Mouse (Mus musculus): ENCODE results near the gene Gdf10. TPM values are rescaled to one million over a fixed set of nuclear protein-coding genes. Genes with fewer than 3 reads are reported as not detected.

The Gdf10 gene
- polyA plus RNA-seq, 1 experiment, result not detected

DNA sequence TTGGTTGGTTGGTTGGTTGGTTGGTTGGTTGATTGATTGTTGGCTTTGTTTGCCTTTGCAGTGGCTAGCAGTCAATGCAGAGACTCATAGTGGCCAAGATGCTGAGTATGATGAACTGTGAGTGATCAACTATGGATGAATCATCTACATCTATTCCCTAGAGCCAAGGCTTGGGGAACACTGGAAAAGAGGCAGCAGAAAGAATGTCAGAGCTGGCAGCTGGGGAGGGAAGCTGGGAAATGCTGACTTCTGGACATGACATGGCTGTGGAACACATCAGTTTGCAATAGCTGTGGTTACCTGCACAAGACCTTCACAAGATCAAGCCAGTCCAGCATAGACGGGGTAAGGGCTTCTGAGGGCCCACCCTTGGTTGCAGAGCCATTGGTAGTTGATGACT, 20.2 kb upstream of the Gdf10 start:
- TF ChIP-seq EP300 (IDR thresholded peaks at IDR 0.05; ENCODE audit: insufficient read depth, low read depth, low read length) (no peak), CTCF (IDR thresholded peaks at IDR 0.05; ENCODE audit: low read depth, low read length) (no peak), POLR2A (IDR thresholded peaks at IDR 0.05; ENCODE audit: insufficient read depth, low read length) (no peak)
- H3K4me1 ChIP-seq (ENCODE audit: control insufficient read depth, insufficient read depth, low read length), result no peaks in the 10 kb centered on the region
- H3K4me3 ChIP-seq (ENCODE audit: low read depth, low read length), result no peak overlapping the region
- no peak overlapping the region for H3K27ac ChIP-seq (ENCODE audit: insufficient read depth, low read length)
- H3K36me3 ChIP-seq (ENCODE audit: control insufficient read depth, insufficient read depth, low read length, poor library complexity, severe bottlenecking), result no peaks in the 10 kb centered on the region
- H3K9me3 ChIP-seq (replicated peaks; ENCODE audit: control insufficient read depth, insufficient read depth, low read length, poor library complexity, severe bottlenecking), result no peaks in the 10 kb centered on the region
- H3K27me3 ChIP-seq (ENCODE audit: control insufficient read depth, insufficient read depth, low read length, poor library complexity, severe bottlenecking), result no peaks in the 10 kb centered on the region
- H3K9ac ChIP-seq (ENCODE audit: low read depth, poor library complexity, severe bottlenecking), result no peak overlapping the region

DNA sequence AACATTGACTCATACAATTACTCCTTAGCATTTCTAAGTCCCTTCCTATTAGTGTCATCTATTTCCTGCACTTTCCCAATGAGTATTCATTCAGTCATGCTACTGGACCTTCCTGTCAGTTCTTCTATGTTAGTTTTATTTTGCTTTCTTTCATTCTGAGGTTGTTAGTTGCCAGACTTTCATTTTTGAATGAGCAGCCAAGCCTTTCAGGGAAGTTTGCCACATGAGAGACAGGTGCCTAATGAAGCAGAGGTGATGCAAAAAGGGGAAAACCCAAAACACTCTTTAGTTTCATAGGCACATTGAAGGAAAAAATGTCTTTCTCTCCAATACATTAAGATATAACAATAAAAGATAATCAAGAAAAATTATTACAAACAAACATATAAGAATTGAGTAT, 18.5 kb upstream of the Gdf10 start:
- no peaks in the 10 kb centered on the region; the same call in 1 of the 2 replicates for H3K9me3 ChIP-seq (replicated peaks; ENCODE audit: control insufficient read depth, insufficient read depth, low read length, poor library complexity, severe bottlenecking)
- no peak overlapping the region for H3K27ac ChIP-seq (ENCODE audit: insufficient read depth, low read length)
- TF ChIP-seq EP300 (IDR thresholded peaks at IDR 0.05; ENCODE audit: insufficient read depth, low read depth, low read length) (no peak), POLR2A (IDR thresholded peaks at IDR 0.05; ENCODE audit: insufficient read depth, low read length) (no peak), CTCF (IDR thresholded peaks at IDR 0.05; ENCODE audit: low read depth, low read length) (no peak)
- no peak overlapping the region for H3K4me3 ChIP-seq (ENCODE audit: low read depth, low read length)
- H3K27me3 ChIP-seq (ENCODE audit: control insufficient read depth, insufficient read depth, low read length, poor library complexity, severe bottlenecking), result no peaks in the 10 kb centered on the region
- no peaks in the 10 kb centered on the region for H3K4me1 ChIP-seq (ENCODE audit: control insufficient read depth, insufficient read depth, low read length)
- no peak overlapping the region for H3K9ac ChIP-seq (ENCODE audit: low read depth, poor library complexity, severe bottlenecking)
- H3K36me3 ChIP-seq (ENCODE audit: control insufficient read depth, insufficient read depth, low read length, poor library complexity, severe bottlenecking), result no peaks in the 10 kb centered on the region

DNA sequence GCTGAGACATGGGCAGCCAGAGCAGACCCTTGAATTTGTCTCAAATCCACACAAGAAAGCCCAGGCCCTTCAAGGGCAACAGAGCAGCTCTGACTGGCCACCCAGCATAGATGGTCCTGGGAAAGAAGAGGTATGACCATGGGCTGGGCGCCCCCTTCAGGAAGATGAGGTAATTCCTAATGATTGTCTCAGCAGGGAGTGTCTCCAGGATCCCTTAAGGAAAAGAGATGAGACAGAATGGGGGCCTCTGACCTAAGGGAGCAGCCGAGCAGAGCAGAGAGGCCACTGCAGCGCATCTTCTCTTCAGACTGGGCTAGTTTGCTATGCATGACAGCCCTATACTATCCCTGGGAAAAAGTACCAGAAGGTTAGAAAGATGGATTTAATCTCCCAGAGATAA, 9.7 kb upstream of the Gdf10 start:
- H3K4me1 ChIP-seq (ENCODE audit: control insufficient read depth, insufficient read depth, low read length), result no peaks in the 10 kb centered on the region
- no peaks in the 10 kb centered on the region; the same call in 1 of the 2 replicates for H3K9me3 ChIP-seq (replicated peaks; ENCODE audit: control insufficient read depth, insufficient read depth, low read length, poor library complexity, severe bottlenecking)
- H3K27ac ChIP-seq (ENCODE audit: insufficient read depth, low read length), result no peak overlapping the region
- H3K36me3 ChIP-seq (ENCODE audit: control insufficient read depth, insufficient read depth, low read length, poor library complexity, severe bottlenecking), result no peaks in the 10 kb centered on the region
- H3K9ac ChIP-seq (ENCODE audit: low read depth, poor library complexity, severe bottlenecking), result no peak overlapping the region
- TF ChIP-seq CTCF (IDR thresholded peaks at IDR 0.05; ENCODE audit: low read depth, low read length) (peak; percentile 26), EP300 (IDR thresholded peaks at IDR 0.05; ENCODE audit: insufficient read depth, low read depth, low read length) (no peak), POLR2A (IDR thresholded peaks at IDR 0.05; ENCODE audit: insufficient read depth, low read length) (no peak)
- H3K4me3 ChIP-seq (ENCODE audit: low read depth, low read length), result no peak overlapping the region
- H3K27me3 ChIP-seq (ENCODE audit: control insufficient read depth, insufficient read depth, low read length, poor library complexity, severe bottlenecking), result no peaks in the 10 kb centered on the region

DNA sequence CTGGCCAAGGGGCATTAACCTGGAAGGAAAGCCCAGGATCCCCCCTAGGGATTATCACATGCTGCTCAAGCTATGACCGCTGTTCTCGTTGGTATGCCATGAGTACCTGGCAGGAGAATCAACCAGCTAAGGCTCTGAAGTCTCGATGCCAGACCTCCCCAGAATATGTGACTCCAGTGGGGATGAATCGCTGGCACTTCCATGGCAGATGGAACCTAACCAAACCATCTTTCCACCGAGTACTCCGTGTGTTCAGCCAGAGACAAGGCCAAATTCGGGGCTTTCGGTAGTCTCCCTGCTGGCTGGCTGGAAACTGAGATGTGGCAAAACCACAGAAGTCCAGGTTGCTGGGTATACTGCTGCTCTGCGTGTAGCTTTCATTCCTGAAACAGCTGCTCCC, 9.2 kb upstream of the Gdf10 start:
- H3K27ac ChIP-seq (ENCODE audit: insufficient read depth, low read length), result no peak overlapping the region
- no peaks in the 10 kb centered on the region for H3K4me1 ChIP-seq (ENCODE audit: control insufficient read depth, insufficient read depth, low read length)
- H3K27me3 ChIP-seq (ENCODE audit: control insufficient read depth, insufficient read depth, low read length, poor library complexity, severe bottlenecking), result no peaks in the 10 kb centered on the region
- no peaks in the 10 kb centered on the region for H3K9me3 ChIP-seq (replicated peaks; ENCODE audit: control insufficient read depth, insufficient read depth, low read length, poor library complexity, severe bottlenecking)
- no peak overlapping the region for H3K4me3 ChIP-seq (ENCODE audit: low read depth, low read length)
- TF ChIP-seq POLR2A (IDR thresholded peaks at IDR 0.05; ENCODE audit: insufficient read depth, low read length) (no peak), EP300 (IDR thresholded peaks at IDR 0.05; ENCODE audit: insufficient read depth, low read depth, low read length) (no peak)
- H3K9ac ChIP-seq (ENCODE audit: low read depth, poor library complexity, severe bottlenecking), result no peak overlapping the region
- no peaks in the 10 kb centered on the region for H3K36me3 ChIP-seq (ENCODE audit: control insufficient read depth, insufficient read depth, low read length, poor library complexity, severe bottlenecking)

DNA sequence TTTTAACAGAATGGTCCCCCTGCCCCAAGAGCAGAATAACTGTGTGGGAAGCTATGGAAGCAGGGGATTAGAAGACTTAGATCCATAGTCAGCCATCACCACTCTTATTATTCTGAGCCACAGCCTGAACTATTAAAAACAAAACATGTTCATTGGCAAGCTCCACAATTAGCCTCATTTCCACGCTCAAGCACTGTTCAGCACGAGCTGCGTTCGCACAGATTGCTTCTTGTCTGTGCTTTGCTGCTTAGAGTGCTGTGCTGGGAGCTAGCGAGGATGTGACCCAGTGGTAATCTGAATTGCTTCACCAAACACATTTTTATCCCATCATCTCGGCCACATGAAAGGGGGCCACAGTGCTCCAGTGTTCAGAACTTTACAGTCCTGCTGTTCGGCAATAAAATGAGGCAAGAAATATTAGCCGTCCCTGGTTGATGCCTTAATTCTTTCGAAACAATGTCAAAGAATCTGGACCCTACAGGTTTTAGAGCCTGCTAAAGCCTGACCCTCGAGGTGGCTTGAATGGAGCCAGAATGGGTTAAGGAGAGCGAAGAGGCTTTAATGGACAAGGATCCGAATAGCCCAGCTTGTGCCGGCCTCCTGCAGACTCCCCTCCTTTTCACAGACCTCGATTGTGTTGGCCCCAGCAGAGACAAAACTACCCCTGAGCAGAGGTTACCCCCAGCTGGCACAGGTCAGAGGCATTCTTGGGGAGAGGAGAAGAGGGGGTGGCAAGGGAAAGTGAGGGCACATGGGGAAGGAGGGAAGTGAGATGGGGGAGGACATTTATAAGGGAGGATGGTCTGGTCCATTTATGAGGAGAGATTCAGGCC, 2.4 kb upstream of the Gdf10 start:
- Histone ChIP-seq H3K36me3 (ENCODE audit: control insufficient read depth, insufficient read depth, low read length, poor library complexity, severe bottlenecking) (no peaks in the 10 kb centered on the region), H3K27ac (ENCODE audit: insufficient read depth, low read length) (no peak overlapping the region), H3K4me3 (ENCODE audit: low read depth, low read length) (no peak overlapping the region), H3K27me3 (ENCODE audit: control insufficient read depth, insufficient read depth, low read length, poor library complexity, severe bottlenecking) (peaks cover 6% of the 10 kb centered on the region; the same call in 1 of the 2 replicates), H3K9ac (ENCODE audit: low read depth, poor library complexity, severe bottlenecking) (no peak overlapping the region), H3K4me1 (ENCODE audit: control insufficient read depth, insufficient read depth, low read length) (no peaks in the 10 kb centered on the region), H3K9me3 (replicated peaks; ENCODE audit: control insufficient read depth, insufficient read depth, low read length, poor library complexity, severe bottlenecking) (no peaks in the 10 kb centered on the region)
- TF ChIP-seq POLR2A (IDR thresholded peaks at IDR 0.05; ENCODE audit: insufficient read depth, low read length) (no peak), EP300 (IDR thresholded peaks at IDR 0.05; ENCODE audit: insufficient read depth, low read depth, low read length) (no peak), CTCF (IDR thresholded peaks at IDR 0.05; ENCODE audit: low read depth, low read length) (no peak)

DNA sequence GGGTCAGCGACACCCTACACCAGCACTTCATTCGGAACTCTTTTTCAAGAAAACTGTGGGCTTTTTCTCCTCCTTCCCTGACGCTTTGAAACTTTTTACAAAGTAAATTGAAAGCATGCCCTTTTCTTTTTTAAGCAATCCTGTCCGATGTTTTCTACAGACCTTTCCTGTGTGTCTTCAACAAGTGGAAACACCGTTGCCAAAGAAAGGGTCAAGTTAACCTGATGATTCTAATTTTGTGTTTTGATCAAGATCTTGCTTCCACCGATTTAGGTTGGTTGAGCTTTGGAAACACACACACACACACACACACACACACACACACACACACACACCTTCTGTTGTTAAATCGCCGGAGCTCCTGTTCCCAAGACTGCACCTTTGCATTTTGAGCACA, 618 bp upstream of the Gdf10 start:
- H3K27me3 ChIP-seq (ENCODE audit: control insufficient read depth, insufficient read depth, low read length, poor library complexity, severe bottlenecking), result peaks cover 6% of the 10 kb centered on the region; the same call in 1 of the 2 replicates
- no peaks in the 10 kb centered on the region for H3K4me1 ChIP-seq (ENCODE audit: control insufficient read depth, insufficient read depth, low read length)
- TF ChIP-seq POLR2A (IDR thresholded peaks at IDR 0.05; ENCODE audit: insufficient read depth, low read length) (no peak), EP300 (IDR thresholded peaks at IDR 0.05; ENCODE audit: insufficient read depth, low read depth, low read length) (no peak), CTCF (IDR thresholded peaks at IDR 0.05; ENCODE audit: low read depth, low read length) (no peak)
- no peak overlapping the region for H3K27ac ChIP-seq (ENCODE audit: insufficient read depth, low read length)
- H3K9ac ChIP-seq (ENCODE audit: low read depth, poor library complexity, severe bottlenecking), result no peak overlapping the region
- H3K4me3 ChIP-seq (ENCODE audit: low read depth, low read length), result no peak overlapping the region; the same call in 1 of the 2 replicates
- H3K36me3 ChIP-seq (ENCODE audit: control insufficient read depth, insufficient read depth, low read length, poor library complexity, severe bottlenecking), result no peaks in the 10 kb centered on the region
- no peaks in the 10 kb centered on the region for H3K9me3 ChIP-seq (replicated peaks; ENCODE audit: control insufficient read depth, insufficient read depth, low read length, poor library complexity, severe bottlenecking)
